Mouse (Mus musculus) granulocyte monocyte progenitor cell, adult 5-6 weeks (primary cell): ENCODE measurements around the gene Nradd. TPM values are rescaled to one million over a fixed set of nuclear protein-coding genes. Genes with fewer than 3 reads are reported as not detected.

Experiments
- ATAC-seq: replicated peaks from 2 replicates; pipeline ENCODE4 v1.8.0; 2016; ENCODE audit warnings: mild to moderate bottlenecking, moderate TSS enrichment, inconsistent platforms; ENCODE audit not compliant: poor library complexity, severe bottlenecking
- total RNA-seq, 2 experiments: library from RNA; stranded (forward) in 1 of 2; stranded (reverse) in 1 of 2; fragments of 200-712, 200-1000 nt in 1 of 2; fragments of >200 nt in 1 of 2; fragmentation: Nextera tagmentation in 1 of 2; gene quantifications; 2 replicates each; pipeline ENCODE4 v1.2.3; 2014 to 2017

The Nradd gene
- total RNA-seq (2014; fragmentation: Nextera tagmentation) (4.4 and 4.5 TPM in 2 replicates), total RNA-seq (2017) (0.99 and 4.7 TPM in 2 replicates)

DNA sequence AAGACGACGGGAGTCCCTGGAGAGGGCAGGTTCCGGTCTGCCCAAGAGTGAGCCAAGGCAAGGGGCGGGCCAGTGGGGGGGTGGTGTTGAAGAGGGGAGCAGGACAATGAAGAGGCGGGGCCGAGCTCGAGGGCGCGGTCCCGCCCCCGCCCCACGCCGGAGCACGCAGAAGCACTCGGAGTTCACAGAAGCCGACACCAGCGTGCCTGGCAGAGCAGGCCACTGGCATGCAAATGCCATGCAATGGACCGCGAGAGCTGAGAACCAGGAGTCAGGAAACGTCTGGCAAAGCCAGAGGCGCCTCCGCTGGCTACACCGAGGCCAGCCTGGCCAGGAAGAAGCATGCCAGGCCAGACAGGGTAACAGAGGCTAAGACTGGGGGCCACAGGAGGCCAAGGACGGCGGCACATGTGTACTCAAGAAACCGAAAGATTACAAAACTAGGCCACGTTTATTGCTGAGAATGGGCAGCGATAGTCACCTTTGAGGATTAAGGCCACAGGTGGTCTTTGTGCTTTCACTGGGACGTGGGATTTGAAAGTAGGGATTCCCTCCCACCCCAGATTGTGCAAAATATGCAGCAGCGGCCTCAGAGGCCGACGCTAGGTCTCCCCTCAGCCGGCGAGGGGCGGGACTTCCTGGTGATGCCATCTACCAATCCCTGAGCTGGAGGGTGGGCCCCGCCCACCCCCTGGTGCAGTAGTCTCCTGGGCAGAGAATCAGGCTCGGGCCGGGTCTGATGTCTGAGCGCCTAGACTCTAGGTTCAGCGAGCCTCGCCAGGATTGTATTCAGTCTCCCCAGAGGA is at the start of gene Nradd:
Gene Nradd, minus strand, starts transcription at position 92 of the 806 bp plus-strand sequence.
- ATAC-seq: peak; percentile 74

DNA sequence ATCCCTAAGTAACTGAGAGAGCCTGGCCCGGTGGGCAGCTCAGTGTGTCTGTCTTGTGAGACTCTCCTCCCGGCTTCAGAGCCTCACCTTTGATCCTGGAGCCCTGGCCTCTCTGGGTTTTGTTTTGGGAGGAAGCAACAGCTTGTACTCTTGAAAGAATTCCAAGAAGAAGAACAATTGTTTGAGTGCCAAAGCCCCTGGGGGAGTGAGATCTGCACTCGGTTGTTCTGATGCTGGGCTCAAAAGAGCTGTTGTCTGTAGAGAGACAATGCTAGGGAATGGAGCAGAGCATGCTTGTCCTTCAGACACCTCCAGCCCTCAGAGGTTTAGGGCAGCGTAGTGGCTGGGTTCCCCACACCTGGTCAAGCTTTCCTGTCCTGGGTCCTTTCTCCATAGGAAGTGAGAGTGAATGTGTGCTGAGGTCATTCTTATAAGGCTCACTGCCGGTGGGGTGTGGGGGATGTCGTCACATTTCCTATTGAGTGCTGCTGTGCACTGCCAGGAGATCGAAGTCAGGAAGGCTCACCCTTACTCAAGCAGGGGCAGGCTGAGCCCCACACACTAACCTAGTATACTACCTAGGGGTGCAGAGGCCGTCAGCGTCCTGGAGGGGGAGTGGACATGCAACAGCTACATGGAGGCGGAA is 49.0 kb upstream of the Nradd start:
- ATAC-seq: peak; percentile 41

DNA sequence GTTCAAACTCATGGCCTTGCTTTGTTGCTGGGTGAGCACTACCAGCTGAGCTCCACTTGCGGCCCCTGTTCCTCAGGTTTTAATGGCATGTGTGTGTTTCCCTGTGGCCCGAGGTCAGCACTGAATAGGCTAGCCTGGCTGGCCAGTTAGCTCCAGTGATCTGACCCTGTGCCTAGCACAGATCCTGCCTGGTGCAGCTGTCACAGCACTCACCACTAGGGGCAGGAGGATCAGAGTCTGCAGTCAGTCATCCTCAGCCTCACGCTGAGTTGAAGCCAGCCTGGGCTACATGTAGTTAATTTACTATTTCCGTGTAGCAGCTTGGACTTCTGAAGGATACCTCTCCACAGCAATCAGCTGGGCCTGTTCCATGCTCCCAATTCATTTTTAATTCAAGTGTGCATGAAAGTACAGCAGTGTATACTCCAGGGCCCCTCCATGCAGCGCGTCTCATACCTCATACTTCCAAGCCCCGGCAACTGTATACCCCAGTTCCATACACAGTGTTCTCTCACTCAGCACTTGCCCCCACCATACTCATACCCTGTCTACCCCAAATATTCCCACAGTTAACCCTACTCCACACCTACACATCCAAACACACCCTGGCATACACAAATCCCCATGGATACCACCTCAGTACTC is 48.3 kb upstream of the Nradd start:
- ATAC-seq: peak; percentile 24; the same call in 1 of the 2 replicates

DNA sequence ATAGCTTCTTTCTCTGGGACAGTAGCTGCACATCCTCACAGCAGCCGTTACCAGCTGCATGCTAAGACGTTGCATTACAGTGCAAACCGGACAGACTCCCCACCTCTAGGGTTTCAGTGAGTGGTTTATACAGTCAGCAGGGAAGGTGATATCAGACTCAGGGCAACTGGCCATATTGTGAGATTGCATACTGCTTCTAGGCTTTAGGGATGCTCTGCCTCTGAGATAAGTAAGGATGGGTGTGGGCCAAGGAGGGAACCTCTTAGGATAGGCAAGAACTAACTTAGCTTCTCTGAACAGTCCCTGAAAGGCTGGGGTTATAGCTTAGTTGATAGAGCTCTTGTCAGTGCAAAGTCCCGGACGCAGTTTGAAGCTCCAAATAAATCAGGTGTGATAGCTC is 45.5 kb upstream of the Nradd start:
- no peak for ATAC-seq

DNA sequence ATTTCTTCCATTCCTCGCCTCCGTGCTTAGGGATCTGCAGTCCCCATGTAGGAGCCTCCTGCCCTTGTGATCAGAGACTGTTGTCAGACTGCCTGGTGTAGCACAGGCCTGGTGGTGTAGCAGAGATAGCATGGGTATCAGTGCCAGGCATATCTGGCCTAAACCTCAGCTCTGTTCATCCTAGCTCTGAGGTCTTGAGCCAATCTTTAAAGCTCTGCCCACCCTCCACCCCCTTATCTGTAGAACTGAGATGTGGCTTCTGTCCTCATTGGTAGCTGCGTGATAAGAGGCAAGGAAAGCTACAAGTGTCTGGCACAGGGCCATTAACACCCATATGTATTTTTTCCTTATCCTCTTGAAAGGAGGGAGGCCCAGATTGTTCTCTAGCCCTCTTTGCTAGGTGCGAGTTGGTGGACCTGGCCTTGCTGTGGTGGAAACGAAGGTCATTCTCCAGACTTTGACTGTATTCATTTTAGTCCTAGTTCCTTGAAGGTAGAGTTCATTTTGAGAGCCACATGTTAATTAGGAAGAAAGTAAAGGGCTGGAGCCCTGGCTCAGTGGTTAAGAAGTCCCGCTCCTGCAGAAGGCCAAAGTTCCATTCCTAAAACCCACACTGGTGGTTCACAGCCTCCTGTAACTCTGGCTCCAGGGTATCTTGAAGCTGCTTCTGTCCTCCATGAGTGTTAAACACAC is 44.5 kb upstream of the Nradd start:
- ATAC-seq: no peak

DNA sequence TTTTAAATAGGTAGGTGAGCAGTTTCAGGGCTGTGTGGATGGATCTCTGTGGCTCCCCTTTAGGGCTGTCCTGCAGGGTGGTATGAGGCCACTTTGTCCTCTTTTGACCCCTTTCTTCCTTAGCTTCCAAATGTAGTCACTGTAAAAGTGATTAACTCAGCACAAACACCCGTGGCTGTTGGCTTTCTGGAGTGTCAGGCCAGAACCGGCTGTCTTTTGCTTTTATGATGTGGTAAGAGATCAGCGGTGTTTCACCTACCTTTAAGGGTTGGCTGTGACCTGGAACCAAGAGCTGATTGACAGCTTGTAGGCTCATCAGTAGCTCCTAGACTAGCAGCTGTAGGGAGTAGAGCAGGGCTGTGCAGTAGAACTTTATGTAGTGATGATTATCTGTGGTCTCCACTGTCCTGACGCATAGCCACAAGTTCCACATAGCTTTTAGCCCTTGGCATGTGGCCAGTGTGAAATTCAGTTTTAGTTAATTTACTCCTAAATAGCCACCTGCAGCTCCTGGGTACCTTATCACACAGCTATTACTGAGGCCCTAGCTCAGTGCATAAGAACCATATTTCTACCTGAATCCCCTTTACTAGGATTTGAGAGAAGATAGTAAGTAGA is 43.1 kb upstream of the Nradd start:
- peak; percentile 41 for ATAC-seq

DNA sequence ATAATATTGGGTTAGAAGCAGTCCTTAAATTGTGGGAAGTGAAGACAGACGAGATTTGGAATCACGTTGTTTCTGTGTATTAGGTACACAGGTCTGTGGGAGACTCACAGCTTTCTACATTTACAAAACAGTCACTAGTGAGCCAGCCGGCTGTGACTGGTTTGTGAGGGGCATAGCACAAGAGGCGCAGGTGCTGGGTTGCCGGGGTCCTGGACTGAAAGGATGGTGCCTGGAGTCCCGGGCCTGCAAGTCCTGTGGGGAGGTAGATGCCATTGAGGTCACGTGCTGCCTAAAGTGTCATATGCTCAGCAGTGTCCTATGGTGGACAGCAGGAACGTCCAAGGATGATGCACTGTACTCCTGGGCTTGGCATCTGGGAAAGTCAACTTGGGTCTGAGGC is 42.1 kb upstream of the Nradd start:
- no peak for ATAC-seq

DNA sequence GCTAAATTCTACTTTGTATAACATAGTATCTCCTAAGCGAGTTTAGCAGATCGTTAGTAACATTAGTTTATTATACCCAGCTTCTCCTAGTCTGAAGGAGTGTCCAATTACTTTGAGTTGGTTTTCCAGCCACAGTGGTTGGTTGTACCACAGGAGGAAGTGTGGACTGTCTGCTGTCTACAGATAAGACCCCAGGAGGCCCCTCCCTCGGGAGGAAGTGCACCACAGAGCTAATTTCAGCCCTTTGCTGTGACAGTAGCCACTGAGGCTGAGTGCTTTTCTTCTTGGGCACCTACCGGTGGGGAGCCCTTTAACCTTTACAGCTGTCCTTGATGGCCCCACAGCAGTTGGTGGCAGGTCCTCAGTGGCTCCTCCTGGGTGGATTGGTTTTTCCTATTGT is 41.7 kb upstream of the Nradd start:
- ATAC-seq: peak; percentile 89

DNA sequence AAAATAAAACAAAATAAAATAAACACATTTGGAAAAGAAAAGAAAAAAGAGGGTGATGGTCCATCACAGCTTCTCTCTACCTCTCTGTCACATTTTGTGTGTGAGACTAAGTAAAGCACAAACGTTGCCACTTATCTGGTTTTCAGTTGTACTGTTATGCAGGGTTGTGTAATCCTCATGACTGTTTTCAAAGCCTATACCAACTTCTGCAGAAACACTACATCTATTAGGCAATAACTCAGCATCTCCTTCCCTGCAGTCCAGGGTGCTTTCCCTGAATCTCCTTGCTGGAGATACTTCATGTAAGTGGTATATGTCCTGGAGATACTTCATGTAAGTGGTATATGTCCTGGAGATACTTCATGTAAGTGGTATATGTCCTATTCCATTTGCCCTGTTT is 38.6 kb upstream of the Nradd start:
- peak; percentile 63 for ATAC-seq

DNA sequence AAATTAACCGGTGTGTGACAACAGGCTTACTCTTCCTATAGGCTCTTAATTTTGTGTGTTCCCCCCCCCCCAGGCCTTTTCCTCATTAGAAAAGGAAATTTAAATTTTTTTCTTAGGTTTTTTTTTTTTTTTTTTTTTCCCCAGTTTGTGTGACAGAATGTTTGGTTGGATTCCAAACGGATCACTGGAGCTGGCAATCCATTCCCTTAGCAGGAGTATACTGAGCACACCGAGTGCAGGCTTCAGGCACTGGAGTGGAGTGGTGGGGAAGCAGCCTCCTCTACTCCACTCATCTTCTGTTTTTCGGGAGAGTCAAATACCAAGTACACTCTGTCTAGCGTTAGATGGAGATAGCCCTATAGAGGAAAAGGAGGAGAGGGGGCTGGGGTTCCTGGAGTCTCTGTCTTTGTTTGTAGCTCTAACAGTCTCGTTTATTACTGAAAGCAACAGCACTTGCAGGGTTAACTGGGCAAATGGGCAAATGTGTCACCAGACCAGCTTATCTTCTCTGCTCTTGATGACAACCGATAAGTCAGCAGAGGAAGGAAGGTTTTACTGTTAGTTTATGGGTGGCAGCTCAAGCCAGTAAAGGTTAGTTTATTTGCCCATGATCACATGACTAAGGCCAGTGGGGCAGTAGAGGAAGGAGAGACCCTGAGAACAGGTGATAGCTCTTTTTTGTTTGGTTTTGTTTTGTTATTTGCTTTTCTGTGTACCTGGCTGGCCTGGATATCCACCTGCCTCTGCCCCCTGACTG is 36.8 kb upstream of the Nradd start:
- no peak for ATAC-seq

DNA sequence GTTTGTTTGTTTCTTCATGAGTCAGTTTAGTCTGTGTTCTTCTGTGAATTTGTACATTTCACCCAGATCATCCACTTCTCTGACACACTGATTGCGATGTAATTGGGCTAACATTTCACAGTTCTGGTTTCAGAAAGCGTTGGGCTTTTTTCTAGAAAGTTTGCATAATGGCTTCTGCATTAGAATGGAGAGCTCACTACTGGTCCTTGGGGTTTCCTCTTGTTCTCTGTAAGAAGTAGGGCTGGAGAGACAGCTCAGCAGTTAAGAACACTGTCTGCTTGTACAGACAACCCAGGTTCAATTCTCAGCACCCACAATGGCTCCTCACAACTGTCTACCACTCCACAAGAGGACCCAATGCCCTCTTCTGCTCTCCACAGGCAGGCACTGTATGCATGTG is 36.0 kb upstream of the Nradd start:
- ATAC-seq: no peak

DNA sequence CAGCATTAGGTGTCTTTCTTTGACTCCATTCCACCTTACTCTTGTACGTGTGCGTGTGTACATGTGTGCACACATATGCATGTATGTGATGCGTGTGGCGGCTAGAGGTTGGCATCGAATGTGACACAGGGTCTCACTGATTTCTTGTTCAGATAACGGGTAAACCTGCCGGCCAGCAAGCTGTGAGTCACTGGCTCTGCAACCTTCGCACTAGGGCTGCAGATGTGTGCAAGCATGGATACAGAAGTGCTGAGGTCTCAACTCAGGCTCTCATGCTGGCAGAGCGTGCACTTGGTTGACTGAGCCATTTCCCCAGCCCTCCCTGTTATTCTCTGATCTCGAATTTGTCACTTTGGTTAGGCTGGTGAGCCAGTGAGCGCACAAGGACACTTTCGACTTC is 35.3 kb upstream of the Nradd start:
- ATAC-seq: no peak

DNA sequence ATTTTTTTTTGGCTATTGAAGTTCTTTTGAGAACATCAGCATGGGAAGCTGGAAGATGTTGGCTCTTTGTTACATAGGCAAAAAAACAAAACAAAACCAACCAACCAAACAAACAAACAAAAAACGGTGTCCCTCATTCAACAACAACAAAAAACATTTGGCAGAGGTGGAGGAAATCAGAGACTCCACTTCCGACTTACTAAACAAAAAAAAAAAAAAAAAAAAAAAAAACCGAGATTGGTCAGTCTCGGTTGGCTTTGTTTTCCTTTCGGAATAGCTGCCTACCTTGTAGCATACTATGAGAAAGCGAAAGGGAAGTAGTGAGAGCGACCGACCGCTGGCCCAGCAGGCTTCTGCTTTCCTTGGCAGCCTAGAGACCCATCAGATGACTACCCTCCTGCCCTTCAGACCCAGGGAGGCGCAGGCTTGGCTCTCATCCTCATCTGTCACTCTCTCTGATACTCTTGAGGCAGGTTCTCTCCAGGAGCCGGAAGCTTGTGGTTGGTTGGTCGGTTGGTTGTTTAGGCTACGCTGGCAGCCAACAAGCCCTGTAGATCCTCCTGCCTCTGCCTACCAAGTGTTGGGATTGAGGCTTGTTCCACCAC is 33.3 kb upstream of the Nradd start:
- peak; percentile 56 for ATAC-seq

DNA sequence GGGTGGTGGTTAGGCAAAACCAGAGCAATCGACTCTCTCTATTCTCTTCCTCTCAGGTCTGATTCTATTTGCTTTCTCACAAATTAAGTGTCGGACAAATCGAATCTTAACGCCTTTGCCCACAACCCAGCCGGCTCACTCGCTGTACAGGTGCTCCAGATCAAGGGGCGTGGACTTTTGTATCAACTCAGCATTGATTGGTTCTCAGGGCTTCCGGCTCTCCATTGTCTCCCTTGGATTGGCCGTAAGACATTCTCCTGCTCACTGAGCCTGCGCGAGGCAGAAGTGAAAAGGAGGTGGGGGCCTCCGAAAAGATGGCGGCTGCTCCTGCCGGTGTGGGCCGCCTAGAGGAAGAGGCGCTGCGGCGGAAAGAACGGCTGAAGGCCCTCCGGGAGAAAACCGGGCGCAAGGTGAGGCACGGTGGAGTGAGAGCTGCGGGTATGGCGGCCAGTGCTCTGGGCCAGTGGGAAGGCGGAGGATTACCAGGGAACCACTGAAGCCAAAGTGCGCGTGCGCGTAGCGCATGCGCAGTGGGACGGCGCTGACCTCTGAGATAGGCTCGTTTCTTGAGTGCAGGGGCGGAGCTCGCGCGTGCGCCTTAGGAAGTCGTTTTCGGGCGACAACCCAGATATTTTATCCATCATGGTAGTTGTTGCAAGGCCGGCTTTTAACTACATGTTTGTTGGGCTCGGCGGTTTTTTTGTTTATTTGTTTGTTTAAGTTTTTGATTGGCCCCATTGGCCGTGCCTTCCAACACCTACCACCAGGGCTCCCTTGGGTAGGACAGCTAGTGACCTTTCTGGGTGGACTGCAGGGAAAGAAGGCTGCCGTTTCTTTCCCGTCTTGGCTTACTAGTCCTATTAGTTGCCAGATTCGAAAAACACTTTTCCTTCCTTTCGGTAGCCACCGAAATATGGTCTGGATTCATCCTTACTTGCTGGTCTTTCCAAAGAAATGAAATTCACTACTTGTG is 32.3 kb upstream of the Nradd start, which contains the start of gene Ccdc12:
Gene Ccdc12, plus strand, starts transcription at position 255 of the 973 bp plus-strand sequence.
- peak; percentile 55 for ATAC-seq

DNA sequence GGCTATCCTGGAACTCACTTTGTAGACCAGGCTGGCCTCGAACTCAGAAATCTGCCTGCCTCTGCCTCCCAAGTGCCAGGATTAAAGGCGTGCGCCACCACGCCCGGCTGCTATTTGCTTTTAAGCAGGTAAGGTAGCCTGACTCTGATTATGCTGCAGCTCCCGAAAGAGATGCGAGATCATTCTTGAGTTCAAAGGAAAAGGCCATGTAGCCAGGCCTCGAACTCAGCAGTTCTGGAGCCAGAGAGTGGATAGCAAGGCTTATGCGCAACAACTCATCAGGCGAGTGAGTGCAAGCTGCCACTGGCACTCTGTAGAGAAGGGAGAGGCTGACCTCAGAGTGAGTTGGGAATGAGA is 31.4 kb upstream of the Nradd start:
- ATAC-seq: no peak

DNA sequence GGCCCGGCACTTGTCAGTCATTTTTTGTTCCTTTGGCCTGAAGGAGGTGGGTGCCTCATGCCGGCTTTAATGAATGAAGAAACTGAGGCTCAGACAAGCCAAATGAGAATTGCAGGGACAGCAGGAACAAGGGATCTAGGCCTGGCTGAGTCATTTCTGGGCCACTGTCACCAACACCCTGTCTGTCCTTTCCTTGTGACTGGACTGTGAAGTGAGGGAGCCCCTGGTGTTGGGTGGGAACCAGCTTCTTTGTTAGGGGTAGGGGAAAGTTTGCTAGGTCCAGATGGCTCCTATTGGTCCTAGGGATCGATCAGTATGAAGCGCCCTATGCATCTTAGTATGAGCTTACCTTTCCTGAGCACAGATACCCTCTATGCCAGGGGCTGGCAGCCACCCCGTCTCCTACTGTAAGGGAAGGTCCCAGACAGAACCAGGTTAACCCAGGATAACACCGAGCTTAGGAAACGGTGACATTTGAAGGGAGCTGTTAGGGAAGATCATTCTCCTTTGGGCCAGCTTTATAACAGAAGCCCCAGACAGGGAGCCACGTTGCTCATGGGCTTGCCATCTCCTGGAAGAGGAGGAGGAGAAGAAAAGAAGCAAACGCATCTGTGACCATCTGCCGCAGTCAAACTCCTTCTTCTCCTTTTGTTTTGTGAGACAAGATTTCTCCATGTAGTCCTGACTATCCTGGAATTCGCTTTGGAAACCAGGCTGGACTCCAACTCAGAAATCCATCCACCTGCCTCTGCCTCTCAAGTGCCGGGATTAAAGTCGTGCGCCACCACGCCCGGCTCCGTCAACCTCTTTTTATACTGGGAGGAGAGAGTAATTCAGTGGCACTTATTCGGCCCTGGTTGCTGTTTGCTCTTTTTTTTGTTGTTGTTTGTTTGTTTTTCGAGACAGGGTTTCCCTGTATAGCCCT is 30.7 kb upstream of the Nradd start:
- no peak for ATAC-seq
